Mouse (Mus musculus) c-Kit-positive CD71-negative TER-119-negative erythroid progenitor cells, embryonic 14.5 days (primary cell): ENCODE results near the gene Fxr2.
A peak's percentile ranks its signal among the peaks of the same experiment; 100 is the strongest.

Source experiments
- DNase-seq: peaks from one replicate; pipeline ENCODE4 v3.0.0-alpha.2; 2013; ENCODE audit warnings: low read depth

Fxr2 gene

GRCm38 (mm10) chr11:69632284-69633089 is at the start of gene Fxr2:
Gene Fxr2 (plus strand): TSS chr11:69632990.
- DNase-seq: peak; percentile 100

- DNase-seq: no peak
These were observed 48.8 kb upstream of the Fxr2 start for GRCm38 (mm10) chr11:69584008-69584407.

- no peak for DNase-seq
These were observed 47.9 kb upstream of the Fxr2 start for GRCm38 (mm10) chr11:69584937-69585336.

GRCm38 (mm10) chr11:69585718-69586325 is 47.0 kb upstream of the Fxr2 start:
- DNase-seq: peak; percentile 45

- no peak for DNase-seq
These were observed 43.5 kb upstream of the Fxr2 start for GRCm38 (mm10) chr11:69589207-69589834.

GRCm38 (mm10) chr11:69590622-69591021 is 42.2 kb upstream of the Fxr2 start:
- DNase-seq: no peak

GRCm38 (mm10) chr11:69591424-69591823 is 41.4 kb upstream of the Fxr2 start:
- DNase-seq: no peak

- DNase-seq: no peak
These were observed 40.7 kb upstream of the Fxr2 start for GRCm38 (mm10) chr11:69591899-69592637.

GRCm38 (mm10) chr11:69592799-69593198 is 40.0 kb upstream of the Fxr2 start:
- DNase-seq: no peak

- DNase-seq: no peak
These were observed 37.9 kb upstream of the Fxr2 start for GRCm38 (mm10) chr11:69594853-69595252.

- no peak for DNase-seq
These were observed 33.4 kb upstream of the Fxr2 start for GRCm38 (mm10) chr11:69599436-69599835.

- no peak for DNase-seq
These were observed 32.7 kb upstream of the Fxr2 start for GRCm38 (mm10) chr11:69600098-69600497.

GRCm38 (mm10) chr11:69601768-69602167 is 31.0 kb upstream of the Fxr2 start:
- DNase-seq: no peak

- DNase-seq: no peak
These were observed 29.3 kb upstream of the Fxr2 start for GRCm38 (mm10) chr11:69603516-69603915.

GRCm38 (mm10) chr11:69604347-69604746 is 28.4 kb upstream of the Fxr2 start:
- no peak for DNase-seq

GRCm38 (mm10) chr11:69604795-69605664 is 27.8 kb upstream of the Fxr2 start:
- DNase-seq: no peak

GRCm38 (mm10) chr11:69605726-69606490 is 26.9 kb upstream of the Fxr2 start, which contains the start of gene Atp1b2:
Gene Atp1b2 (minus strand): TSS chr11:69605942.
- peak; percentile 76 for DNase-seq

GRCm38 (mm10) chr11:69606491-69606795 is 26.3 kb upstream of the Fxr2 start:
- no peak for DNase-seq

GRCm38 (mm10) chr11:69606832-69607231 is 26.0 kb upstream of the Fxr2 start:
- DNase-seq: no peak

- no peak for DNase-seq
These were observed 24.3 kb upstream of the Fxr2 start for GRCm38 (mm10) chr11:69608525-69608924.

- no peak for DNase-seq
These were observed 23.4 kb upstream of the Fxr2 start for GRCm38 (mm10) chr11:69609416-69609815.
